Comparison of ENCODE assay signal across 10 mouse cellular contexts in genomic region chr5:115437945-115438315, GRCm38 (mm10). TPM values are rescaled to one million over a fixed set of nuclear protein-coding genes. Genes with fewer than 3 reads are reported as not detected.
DNase-seq lines count a peak whose midpoint lies in the region; ATAC-seq lines count a peak whose summit lies in the region.
"Had no signal": no experiment of that assay in that cellular context is flagged by ENCODE, and none has a peak within 500 bp of the region (broad histone marks: within the 10 kb centered on the region; RNA-seq: fewer than 3 reads in every experiment).

No protein-coding gene starts in this region.

- no peak overlapping the region for H3K4me3 ChIP-seq in heart, embryonic 11.5 days (ENCODE audit: low read depth, low read length)
- peak overlapping the region; percentile 100 for H3K4me3 ChIP-seq in forebrain, embryonic 11.5 days (ENCODE audit: low read depth, low read length)
- no peak overlapping the region for H3K4me3 ChIP-seq in limb, embryonic 11.5 days (ENCODE audit: low read depth, low read length)
- H3K4me3 ChIP-seq in neural tube, embryonic 14.5 days (ENCODE audit: low read depth, low read length), result no peak overlapping the region
- H3K4me3 ChIP-seq: heart, embryonic 12.5 days had no signal

- H3K4me1 ChIP-seq in heart, embryonic 11.5 days (ENCODE audit: control insufficient read depth, insufficient read depth, low read length), result peaks cover 19% of the 10 kb centered on the region
- H3K4me1 ChIP-seq in forebrain, embryonic 11.5 days (replicated peaks; ENCODE audit: control insufficient read depth, insufficient read depth, low read length), result peaks cover 73% of the 10 kb centered on the region
- H3K4me1 ChIP-seq in limb, embryonic 11.5 days (ENCODE audit: control insufficient read depth, insufficient read depth, low read length), result peaks cover 64% of the 10 kb centered on the region
- H3K4me1 ChIP-seq in neural tube, embryonic 14.5 days (ENCODE audit: control insufficient read depth, insufficient read depth, low read length), result peaks cover 53% of the 10 kb centered on the region

- H3K27me3 ChIP-seq in heart, embryonic 11.5 days (ENCODE audit: control insufficient read depth, insufficient read depth, low read length), result no peaks in the 10 kb centered on the region
- no peaks in the 10 kb centered on the region for H3K27me3 ChIP-seq in forebrain, embryonic 11.5 days (ENCODE audit: control insufficient read depth, insufficient read depth, low read length)
- no peaks in the 10 kb centered on the region for H3K27me3 ChIP-seq in limb, embryonic 11.5 days (ENCODE audit: control insufficient read depth, insufficient read depth, low read length)
- H3K27me3 ChIP-seq in neural tube, embryonic 14.5 days (ENCODE audit: control insufficient read depth, insufficient read depth, low read length), result no peaks in the 10 kb centered on the region

- no peak overlapping the region for H3K4me2 ChIP-seq in heart, embryonic 11.5 days
- H3K4me2 ChIP-seq in forebrain, embryonic 11.5 days (ENCODE audit: low read depth, low read length, severe bottlenecking), result peak overlapping the region; percentile 89
- peak overlapping the region; percentile 13 for H3K4me2 ChIP-seq in limb, embryonic 11.5 days (ENCODE audit: low read depth, severe bottlenecking)
- peak overlapping the region; percentile 20; the same call in 1 of the 2 replicates for H3K4me2 ChIP-seq in neural tube, embryonic 14.5 days (ENCODE audit: low read depth, low read length)
- H3K4me2 ChIP-seq: heart, embryonic 12.5 days had no signal

- intact Hi-C loops in heart, postnatal 14 days (cut with DNase I), result no loop called here

- no peak overlapping the region for H3K9ac ChIP-seq in heart, embryonic 11.5 days (ENCODE audit: low read depth, low read length)
- peak overlapping the region; percentile 100 for H3K9ac ChIP-seq in forebrain, embryonic 11.5 days (ENCODE audit: low read length)
- peak overlapping the region; percentile 28 for H3K9ac ChIP-seq in limb, embryonic 11.5 days (ENCODE audit: low read length)
- H3K9ac ChIP-seq in neural tube, embryonic 14.5 days (replicated peaks; ENCODE audit: low read depth, low read length), result peak overlapping the region; percentile 28; the same call in 1 of the 2 replicates
- H3K9ac ChIP-seq: heart, embryonic 12.5 days; liver, postnatal 0 days had no signal

- H3K27ac ChIP-seq in heart, embryonic 11.5 days (ENCODE audit: low read depth, low read length), result peak overlapping the region; percentile 10; the same call in 1 of the 2 replicates
- H3K27ac ChIP-seq in forebrain, embryonic 11.5 days (ENCODE audit: low read depth, low read length), result peak overlapping the region; percentile 100
- H3K27ac ChIP-seq in limb, embryonic 11.5 days (replicated peaks; ENCODE audit: low read depth, low read length), result peak overlapping the region; percentile 97
- H3K27ac ChIP-seq in neural tube, embryonic 14.5 days (ENCODE audit: low read depth, low read length), result peak overlapping the region; percentile 100

- no peak for ATAC-seq in heart, embryonic 11.5 days (replicated peaks; ENCODE audit: insufficient number of reproducible peaks, low FRiP score, low TSS enrichment)
- 0 out of 2 replicates have a peak, but pooled peaks have one; percentile 14 for ATAC-seq in forebrain, embryonic 11.5 days (replicated peaks; ENCODE audit: low FRiP score)
- ATAC-seq in limb, embryonic 11.5 days (ENCODE audit: insufficient number of reproducible peaks, low FRiP score, low TSS enrichment, low read depth), result peak; percentile 27; the same call in 1 of the 2 replicates
- no peak for ATAC-seq in neural tube, embryonic 14.5 days (ENCODE audit: low read depth)
- ATAC-seq: liver, postnatal 0 days had no signal

- H3K36me3 ChIP-seq in heart, embryonic 11.5 days (ENCODE audit: control insufficient read depth, insufficient read depth, low read length), result peaks cover 4% of the 10 kb centered on the region; the same call in 1 of the 2 replicates
- H3K36me3 ChIP-seq in forebrain, embryonic 11.5 days (ENCODE audit: control insufficient read depth, insufficient read depth, low read length), result peaks cover 28% of the 10 kb centered on the region
- peaks cover 17% of the 10 kb centered on the region for H3K36me3 ChIP-seq in limb, embryonic 11.5 days (ENCODE audit: control insufficient read depth, insufficient read depth, low read length)
- H3K36me3 ChIP-seq in neural tube, embryonic 14.5 days (ENCODE audit: control insufficient read depth, insufficient read depth, low read length), result peaks cover 30% of the 10 kb centered on the region

- DNase-seq in heart, postnatal 14 days, result no peak
- DNase-seq in forebrain, embryonic 11.5 days (ENCODE audit: low spot score), result peak; percentile 88
- peak; percentile 74 for DNase-seq in limb, embryonic 11.5 days (ENCODE audit: low spot score)
- no peak for DNase-seq in urinary bladder, postnatal 4 days (ENCODE audit: low spot score in 2 of 2)
- no peak for DNase-seq in urinary bladder, postnatal 10 days (ENCODE audit: low spot score)
- DNase-seq in adipocyte (ENCODE audit: low spot score), result no peak
- DNase-seq: liver, postnatal 0 days had no signal

- WGBS in heart, embryonic 11.5 days (ENCODE audit: insufficient replicate concordance), result 43% methylated on average over 2 of the region's 2 CpGs
- WGBS in forebrain, embryonic 11.5 days, result 0% methylated on average over 2 of the region's 2 CpGs
- WGBS in limb, embryonic 11.5 days, result 0% methylated on average over 2 of the region's 2 CpGs
- WGBS in neural tube, embryonic 14.5 days, result 0% methylated on average over 2 of the region's 2 CpGs

- no peaks in the 10 kb centered on the region for H3K9me3 ChIP-seq in heart, embryonic 11.5 days (replicated peaks; ENCODE audit: control insufficient read depth, low read length)
- no peaks in the 10 kb centered on the region for H3K9me3 ChIP-seq in forebrain, embryonic 11.5 days (ENCODE audit: control insufficient read depth, low read length)
- H3K9me3 ChIP-seq in limb, embryonic 11.5 days (ENCODE audit: control insufficient read depth, low read length), result no peaks in the 10 kb centered on the region
- H3K9me3 ChIP-seq in neural tube, embryonic 14.5 days (ENCODE audit: control insufficient read depth, low read length), result no peaks in the 10 kb centered on the region
- H3K9me3 ChIP-seq: heart, embryonic 12.5 days had no signal

RNA-seq across cellular contexts. Expression of gene Msi1, which starts 8.5 kb away (rescaled TPM):
- polyA plus RNA-seq in heart, embryonic 11.5 days (2014; fragmentation: Nextera tagmentation; extraction: Ambion mirVana), result 7.6 and 9.4 TPM in 2 replicates
- 1 to 10 TPM; 1.9 to 2.0 TPM for total RNA-seq in heart, postnatal 14 days (2021)
- 202 and 219 TPM in 2 replicates for polyA plus RNA-seq in forebrain, embryonic 11.5 days (2014; fragmentation: Nextera tagmentation; extraction: Ambion mirVana)
- polyA plus RNA-seq in limb, embryonic 11.5 days (2014; fragmentation: Nextera tagmentation; extraction: Ambion mirVana), result 45.9 and 48.3 TPM in 2 replicates
- 55.1 and 55.4 TPM in 2 replicates for polyA plus RNA-seq in neural tube, embryonic 14.5 days (2014; fragmentation: Nextera tagmentation; extraction: Ambion mirVana)

RNA-seq across cellular contexts. Expression of gene Pla2g1b, which starts 28.1 kb away (rescaled TPM):
- 1.0 and 1.2 TPM in 2 replicates for polyA plus RNA-seq in heart, embryonic 11.5 days (2014; fragmentation: Nextera tagmentation; extraction: Ambion mirVana)
- total RNA-seq in heart, postnatal 14 days (2021), result not detected
- not detected in 2 replicates for polyA plus RNA-seq in forebrain, embryonic 11.5 days (2014; fragmentation: Nextera tagmentation; extraction: Ambion mirVana)
- not detected in 2 replicates for polyA plus RNA-seq in limb, embryonic 11.5 days (2014; fragmentation: Nextera tagmentation; extraction: Ambion mirVana)
- polyA plus RNA-seq in neural tube, embryonic 14.5 days (2014; fragmentation: Nextera tagmentation; extraction: Ambion mirVana), result 0.58 TPM in 1 of 2 replicates, not detected in the other
- polyA plus RNA-seq: liver, postnatal 0 days had no signal

RNA-seq across cellular contexts. Expression of gene Sirt4, which starts 46.6 kb away (rescaled TPM):
- polyA plus RNA-seq in heart, embryonic 11.5 days (2014; fragmentation: Nextera tagmentation; extraction: Ambion mirVana), result 15.8 and 19.2 TPM in 2 replicates
- 10 to 100 TPM; 17.9 to 18.7 TPM for total RNA-seq in heart, postnatal 14 days (2021)
- 20.6 and 22.0 TPM in 2 replicates for polyA plus RNA-seq in forebrain, embryonic 11.5 days (2014; fragmentation: Nextera tagmentation; extraction: Ambion mirVana)
- polyA plus RNA-seq in limb, embryonic 11.5 days (2014; fragmentation: Nextera tagmentation; extraction: Ambion mirVana), result 19.2 and 19.7 TPM in 2 replicates
- 26.0 and 32.6 TPM in 2 replicates for polyA plus RNA-seq in neural tube, embryonic 14.5 days (2014; fragmentation: Nextera tagmentation; extraction: Ambion mirVana)

Comparison
In these comparisons a context has a peak if more than half of its experiments do, and no peak if none do; other contexts are left out.
1. ATAC-seq: peak in forebrain, embryonic 11.5 days (single experiment) and limb, embryonic 11.5 days (single experiment); none in heart, embryonic 11.5 days (single experiment) and neural tube, embryonic 14.5 days (single experiment).
2. H3K27ac ChIP-seq: peak in every context shown above with its lines; median percentile 100 in forebrain, embryonic 11.5 days; 100 in neural tube, embryonic 14.5 days; 97 in limb, embryonic 11.5 days; 10 in heart, embryonic 11.5 days.
3. DNase-seq: peak in forebrain, embryonic 11.5 days (single experiment) and limb, embryonic 11.5 days (single experiment); none in heart, postnatal 14 days (0 of 2), urinary bladder, postnatal 4 days (0 of 2), urinary bladder, postnatal 10 days (single experiment) and adipocyte (single experiment).